Mouse (Mus musculus) layer of hippocampus, adult 18-20 months (tissue): ENCODE results near the gene Izumo2. TPM values are rescaled to one million over a fixed set of nuclear protein-coding genes. Genes with fewer than 3 reads are reported as not detected.

Experiments
- DNase-seq, 2 experiments: peaks; one replicate each; pipeline ENCODE4 v3.0.0; 2022; ENCODE audit warnings: low spot score in 2 of 2
- total RNA-seq, 2 experiments: library from RNA; stranded (reverse); gene quantifications; 2 replicates each; pipeline ENCODE4 v1.2.3; 2021

The Izumo2 gene
- total RNA-seq, 2 experiments from 2014 or later, result not detected

DNA sequence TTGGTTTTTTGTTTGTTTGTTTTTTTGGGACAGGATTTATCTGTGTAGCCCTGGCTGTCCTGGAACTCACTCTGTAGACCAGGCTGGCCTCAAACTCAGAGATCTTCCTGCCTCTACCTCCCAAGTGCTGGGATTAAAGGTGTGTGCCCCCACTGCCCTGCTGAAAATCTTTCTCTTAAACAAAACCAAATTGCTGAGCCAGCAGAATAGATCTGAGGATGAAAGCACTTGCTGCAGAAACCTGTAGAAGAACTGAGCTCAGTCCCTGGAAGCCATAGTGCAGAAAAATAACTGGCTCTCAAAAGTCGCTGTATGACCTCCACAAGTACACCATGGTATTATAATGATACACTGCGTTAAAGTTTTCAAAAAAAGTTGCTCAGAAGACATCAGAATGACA lies 48.6 kb downstream of the Izumo2 start:
- no peak for DNase-seq

DNA sequence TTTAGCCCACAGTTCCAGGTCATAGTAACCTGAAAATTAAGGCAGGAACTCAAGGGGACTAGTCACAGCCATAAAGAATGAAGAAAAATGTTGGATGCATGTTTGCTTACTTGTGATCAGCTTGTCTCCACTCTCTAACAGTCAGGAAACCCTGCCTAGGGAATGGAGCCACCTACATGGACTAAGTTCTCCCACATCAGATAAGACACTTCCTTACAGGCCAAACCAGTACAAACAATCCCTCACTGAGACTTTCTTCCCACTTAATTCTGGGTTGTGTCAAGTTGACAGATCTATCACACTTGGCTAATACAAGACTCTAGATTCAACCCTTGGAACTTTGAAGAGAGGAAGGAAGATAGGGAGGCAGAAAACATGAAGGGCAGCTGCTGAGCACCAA lies 51.8 kb downstream of the Izumo2 start:
- DNase-seq, result no peak

DNA sequence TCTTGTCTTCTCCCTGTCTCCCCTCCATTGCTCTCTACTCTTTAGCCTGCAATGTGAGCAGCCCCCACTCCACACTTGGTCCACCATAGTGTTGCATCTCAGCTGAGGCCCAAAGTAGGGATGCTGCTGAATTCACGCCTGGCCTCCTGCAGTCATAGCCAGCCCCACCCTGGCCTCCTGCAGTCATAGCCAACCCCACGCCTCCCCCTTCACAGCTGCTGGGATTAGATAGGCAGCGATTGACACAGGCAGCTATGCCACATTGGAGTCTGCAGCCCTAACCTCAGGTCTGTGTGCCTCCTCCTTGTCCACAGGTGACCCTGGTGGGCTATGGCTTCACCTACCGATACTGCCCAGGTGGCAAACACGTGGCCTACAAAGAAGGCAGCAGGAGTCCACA lies 59.6 kb downstream of the Izumo2 start:
- DNase-seq, result no peak

Other genes starting within 250 kb of the Izumo2 start
- 10 to 100 TPM; 13.0 TPM for gene Aspdh, start 243.4 kb upstream of the Izumo2 start, total RNA-seq
- 100 to 1,000 TPM in 1 of 2 experiments, 10 to 100 TPM in 1; 86.1 to 100 TPM for gene Josd2, start 240.8 kb upstream of the Izumo2 start, total RNA-seq
- gene Emc10, start 212.2 kb upstream of the Izumo2 start, total RNA-seq, result 100 to 1,000 TPM; 235 to 245 TPM
- 10 to 100 TPM; 16.2 to 17.6 TPM for gene Fam71e1, start 212.2 kb upstream of the Izumo2 start, total RNA-seq
- gene Mybpc2, start 184.1 kb upstream of the Izumo2 start, total RNA-seq, result under 1 TPM; 0.27 to 0.28 TPM
- not detected for gene Spib, start 176.7 kb upstream of the Izumo2 start, total RNA-seq
- gene Pold1, start 159.9 kb upstream of the Izumo2 start, total RNA-seq, result 10 to 100 TPM in 1 of 2 experiments, 1 to 10 TPM in 1; 9.4 to 13.2 TPM
- 10 to 100 TPM; 64.9 to 68.5 TPM for gene Nr1h2, start 154.8 kb upstream of the Izumo2 start, total RNA-seq
- not detected for gene Napsa, start 136.4 kb upstream of the Izumo2 start, total RNA-seq
- gene Kcnc3, start 118.1 kb upstream of the Izumo2 start, total RNA-seq, result 100 to 1,000 TPM; 164 to 170 TPM
- 10 to 100 TPM; 31.4 to 33.4 TPM for gene Myh14, start 37.9 kb upstream of the Izumo2 start, total RNA-seq
- gene Vrk3, start 39.7 kb downstream of the Izumo2 start, total RNA-seq, result 10 to 100 TPM; 35.1 to 39.9 TPM
- under 1 TPM; 0.41 to 0.79 TPM for gene Zfp473, start 42.3 kb downstream of the Izumo2 start, total RNA-seq
- gene Nup62, start 107.3 kb downstream of the Izumo2 start, total RNA-seq, result 10 to 100 TPM; 30.7 to 32.7 TPM
- 1 to 10 TPM; 1.8 to 2.0 TPM for gene Il4i1, start 107.6 kb downstream of the Izumo2 start, total RNA-seq
- gene Atf5, start 107.9 kb downstream of the Izumo2 start, total RNA-seq, result 10 to 100 TPM; 27.4 to 27.9 TPM
- 10 to 100 TPM; 76.2 to 79.7 TPM for gene Akt1s1, start 140.2 kb downstream of the Izumo2 start, total RNA-seq
- gene Tbc1d17, start 140.3 kb downstream of the Izumo2 start, total RNA-seq, result 10 to 100 TPM; 67.9 to 70.6 TPM
- 10 to 100 TPM; 25.3 to 27.8 TPM for gene Pnkp, start 148.4 kb downstream of the Izumo2 start, total RNA-seq
- gene Ptov1, start 161.0 kb downstream of the Izumo2 start, total RNA-seq, result 100 to 1,000 TPM; 341 to 350 TPM
- gene Med25, start 184.0 kb downstream of the Izumo2 start, total RNA-seq, result 100 to 1,000 TPM in 1 of 2 experiments, 10 to 100 TPM in 1; 96.8 to 101 TPM
- 10 to 100 TPM; 23.4 to 24.5 TPM for gene Fuz, start 187.3 kb downstream of the Izumo2 start, total RNA-seq
- 100 to 1,000 TPM; 288 to 294 TPM for gene Ap2a1, start 220.8 kb downstream of the Izumo2 start, total RNA-seq
- gene Tsks, start 234.5 kb downstream of the Izumo2 start, total RNA-seq, result 1 to 10 TPM in 1 of 2 experiments, under 1 TPM in 1; 0.79 to 1.2 TPM